Mouse (Mus musculus): ENCODE measurements around the gene Cryl1. TPM values are rescaled to one million over a fixed set of nuclear protein-coding genes. Genes with fewer than 3 reads are reported as not detected.

Gene Cryl1
- polyA plus RNA-seq (2012; ENCODE audit: low replicate concordance) = 1.7 and 2.9 TPM in 2 replicates

DNA sequence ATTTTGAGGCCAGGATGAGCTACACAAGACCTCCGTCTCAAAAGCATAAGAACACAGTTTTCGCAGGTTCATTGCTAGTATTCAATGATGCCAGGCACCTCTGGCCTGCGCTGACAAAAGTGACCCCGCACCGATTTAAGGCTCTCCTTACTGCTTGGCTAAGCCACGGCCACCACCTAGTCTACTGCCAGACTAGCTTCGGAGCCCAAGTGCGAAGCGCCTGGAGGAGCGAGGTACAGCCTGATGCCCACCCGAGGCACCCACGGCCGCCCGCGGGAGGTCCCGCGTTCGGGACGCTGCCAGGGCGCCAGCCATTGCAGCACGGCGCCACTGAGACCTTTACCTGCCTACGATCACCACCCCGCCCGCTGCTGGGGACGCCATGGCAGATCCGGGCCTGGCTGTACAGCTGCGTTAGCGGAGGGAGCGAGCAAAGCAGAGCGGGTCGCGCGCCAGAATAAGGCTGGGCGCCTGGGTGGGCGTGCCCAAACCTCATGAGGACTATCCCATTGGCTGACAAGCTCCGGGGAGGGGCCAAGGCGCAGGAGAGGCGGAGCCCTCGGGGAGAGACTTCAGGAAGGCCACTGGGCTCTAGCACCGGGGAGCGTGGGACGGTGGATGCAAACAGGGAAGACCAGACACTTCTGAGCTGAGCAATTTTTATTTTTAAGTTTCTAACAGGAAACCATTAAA lies at the start of gene Cryl1:
Gene Cryl1 (minus strand): TSS at position 465 of the 693 bp plus-strand sequence.

DNA sequence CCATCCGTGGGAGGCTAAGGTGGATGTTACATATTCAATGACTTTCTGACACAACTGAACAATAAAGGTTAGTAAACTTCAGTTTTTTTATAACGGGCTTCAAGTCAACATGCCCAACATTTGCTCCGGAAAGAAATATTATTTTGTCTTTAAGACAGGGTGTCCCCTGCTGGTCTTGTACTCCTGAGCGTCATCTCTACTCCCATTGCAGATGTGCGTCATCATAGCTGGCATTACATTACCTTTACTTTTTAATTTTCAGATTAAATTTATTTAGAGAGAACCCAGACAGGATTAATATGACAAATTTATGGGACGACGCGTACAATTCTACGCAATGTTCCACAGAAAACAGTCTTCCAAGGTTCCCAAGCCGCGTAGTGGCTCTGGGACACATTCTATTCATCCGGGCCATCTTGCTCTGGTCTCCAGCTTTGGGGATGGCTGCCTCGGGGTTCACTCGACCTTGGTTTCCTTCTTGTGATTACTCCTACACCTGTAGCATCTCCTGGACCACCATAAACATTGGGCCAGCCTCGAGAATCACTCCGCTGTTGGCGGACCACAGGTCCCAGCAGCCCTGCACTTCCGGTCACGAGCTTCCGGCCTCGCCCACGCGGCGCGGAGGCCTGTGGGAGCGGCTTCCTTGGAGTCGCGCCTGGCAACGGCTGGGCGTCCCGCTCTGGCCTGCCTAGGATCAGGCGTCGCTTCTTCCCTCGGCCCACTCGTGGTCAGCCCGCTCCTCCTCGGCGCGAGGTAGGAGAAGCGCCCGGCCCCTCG lies 25.3 kb upstream of the Cryl1 start, which contains the start of gene Ift88:
Gene Ift88 (plus strand): TSS at position 631 of the 780 bp plus-strand sequence.

Other genes with a start within 250 kb of the Cryl1 start
- gene Ift88, start 25.5 kb upstream of the Cryl1 start, polyA plus RNA-seq (2012; ENCODE audit: low replicate concordance) = 0.46 and 0.81 TPM in 2 replicates
- gene Il17d, start 126.2 kb upstream of the Cryl1 start, polyA plus RNA-seq (2012; ENCODE audit: low replicate concordance) = 0.41 and 0.64 TPM in 2 replicates
- gene Eef1akmt1, start 173.1 kb upstream of the Cryl1 start, polyA plus RNA-seq (2012; ENCODE audit: low replicate concordance) = 3.8 TPM in 1 of 2 replicates, not detected in the other

All from leukemia stem cell, adult 10-12 weeks (primary cell).